Mouse (Mus musculus): ENCODE results near the gene Stac3. TPM values are rescaled to one million over a fixed set of nuclear protein-coding genes. Genes with fewer than 3 reads are reported as not detected.

Gene Stac3
- total RNA-seq (2021): 1 to 10 TPM; 5.0 to 6.4 TPM
- long read RNA-seq, experiment 1: 0 reads
- long read RNA-seq, experiment 2: 0 reads

DNA sequence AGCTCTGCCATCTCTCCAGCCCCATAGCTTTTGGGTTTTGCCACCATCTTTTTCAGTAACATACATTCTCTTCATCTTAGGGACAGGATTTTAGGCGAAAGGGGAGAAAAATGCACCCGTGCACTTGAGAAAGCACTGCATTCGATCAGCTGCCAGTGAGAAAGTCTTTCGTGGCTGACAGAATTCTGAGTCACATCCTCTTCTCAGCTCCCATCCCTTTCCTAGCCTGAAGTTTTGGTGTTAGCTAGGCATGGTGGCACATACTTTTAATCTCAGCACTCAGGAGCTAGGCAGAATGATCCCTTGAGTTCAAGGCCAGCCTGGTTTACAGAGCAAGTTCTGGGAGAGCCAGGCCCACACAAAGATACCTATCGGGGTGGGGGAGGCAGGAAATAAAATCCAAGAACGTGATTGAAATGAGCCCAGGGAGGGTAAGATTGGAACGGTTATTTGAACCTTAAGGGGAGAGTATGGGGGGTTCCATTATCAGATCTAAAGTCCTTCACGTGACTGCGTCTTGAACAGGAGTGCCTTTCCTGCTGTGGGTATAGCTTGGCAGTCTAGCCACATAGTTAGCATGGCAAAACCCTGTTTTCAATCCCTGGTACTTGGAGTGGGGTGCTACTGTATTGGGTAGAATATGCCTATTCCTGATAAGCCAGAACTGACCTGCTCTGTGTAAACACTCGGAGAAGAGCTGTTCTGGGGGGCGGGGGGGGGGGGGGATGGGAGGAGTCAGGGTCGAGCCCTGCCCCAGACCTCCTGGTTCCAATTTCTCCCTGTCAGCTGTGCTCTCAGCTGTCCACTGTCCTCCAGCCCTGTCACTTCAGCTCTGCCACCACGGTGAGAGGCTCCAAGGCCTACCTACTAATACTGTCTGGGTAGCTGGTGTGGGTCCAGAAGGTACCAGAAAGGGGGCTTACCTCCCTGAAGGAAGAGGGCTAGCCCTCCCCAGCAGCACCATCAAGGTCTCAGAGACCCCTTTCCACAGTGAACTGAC, at the start of gene Stac3:
TSS of gene Stac3 (plus strand) at position 793 of the 1,000 bp plus-strand sequence.
- no peak for DNase-seq (ENCODE audit: low spot score in 2 of 2)

DNA sequence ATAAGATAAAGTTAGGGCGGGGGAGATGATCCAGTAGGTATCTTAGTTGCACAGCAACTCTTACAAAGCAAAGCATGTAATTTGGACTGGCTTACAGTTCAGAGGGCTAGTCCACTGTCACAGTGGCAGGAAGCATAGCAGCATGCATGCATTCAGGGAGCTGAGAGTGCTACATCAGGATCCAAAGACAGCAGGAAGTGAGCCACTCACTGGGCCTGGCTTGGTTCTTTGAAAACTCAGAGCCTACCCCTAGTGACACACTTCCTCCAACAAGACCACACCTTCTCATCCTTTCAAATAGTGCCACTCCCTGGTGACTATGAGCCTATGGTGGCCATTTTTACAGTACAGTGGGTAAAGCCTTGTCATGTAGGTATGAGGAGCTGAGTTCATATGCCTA, 47.8 kb upstream of the Stac3 start:
- no peak for DNase-seq (ENCODE audit: low spot score in 2 of 2)

DNA sequence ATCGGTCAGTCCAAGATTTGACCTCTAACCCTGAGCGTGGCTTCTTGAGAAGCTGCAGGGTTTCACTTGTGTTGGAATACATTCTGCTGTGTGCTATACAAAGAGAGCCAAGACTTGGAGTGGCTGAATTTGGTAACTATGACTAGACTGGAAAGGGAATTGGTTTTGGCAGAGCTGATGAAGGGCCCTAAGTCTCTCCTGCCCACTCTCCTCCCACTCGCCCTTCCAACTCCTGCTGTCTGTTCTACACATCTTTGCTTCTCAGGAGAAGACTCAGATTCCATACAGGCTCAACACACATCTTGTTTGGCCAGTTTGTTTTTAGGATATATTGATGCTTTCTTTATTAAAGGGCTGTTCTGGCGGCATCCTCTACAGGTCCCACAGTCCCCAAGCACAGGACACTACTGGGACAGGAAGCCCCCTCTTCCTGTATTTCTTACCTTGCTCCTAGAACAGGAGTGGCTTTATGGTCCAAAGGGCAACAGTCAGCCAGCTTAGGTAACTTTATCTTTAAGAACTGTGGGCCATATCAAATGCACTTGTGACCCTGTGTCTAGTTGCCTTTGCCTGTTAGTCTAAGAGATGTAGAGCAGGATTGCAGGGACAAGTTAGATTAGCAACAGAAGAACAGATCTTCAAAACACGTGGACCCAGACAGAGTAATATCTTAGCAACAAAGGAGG, 38.9 kb upstream of the Stac3 start:
- no peak for DNase-seq (ENCODE audit: low spot score in 2 of 2)

DNA sequence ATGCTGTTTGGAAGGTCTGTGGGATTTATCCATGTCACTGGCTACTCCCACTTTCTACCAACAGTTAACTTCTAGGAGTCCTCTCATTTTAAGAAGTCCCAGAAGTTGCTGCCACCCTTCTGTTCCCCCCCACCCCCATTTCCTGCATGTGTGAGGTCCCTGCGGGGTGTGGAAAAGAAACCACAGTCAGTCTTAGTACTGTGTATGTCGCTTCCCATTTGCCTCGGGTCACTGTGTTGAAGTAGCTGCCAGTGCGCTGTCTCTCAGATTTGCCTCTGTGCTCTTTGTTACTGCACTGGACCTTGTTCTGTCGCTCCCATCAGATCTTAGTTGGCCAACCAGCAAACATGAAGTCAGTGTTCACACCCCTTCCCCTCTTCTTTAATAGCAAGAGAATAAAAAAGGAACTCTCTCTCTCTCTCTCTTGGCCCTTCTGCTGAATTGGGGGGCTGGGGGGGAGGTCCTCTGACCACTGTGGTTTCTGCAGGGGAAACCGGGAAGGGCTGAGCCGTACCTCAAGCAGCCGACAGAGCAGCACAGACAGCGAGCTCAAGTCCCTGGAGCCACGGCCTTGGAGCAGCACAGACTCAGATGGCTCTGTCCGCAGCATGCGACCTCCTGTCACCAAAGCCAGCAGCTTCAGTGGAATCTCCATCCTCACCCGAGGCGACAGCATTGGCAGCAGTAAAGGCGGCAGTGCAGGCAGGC, 30.1 kb upstream of the Stac3 start:
- no peak for DNase-seq (ENCODE audit: low spot score in 2 of 2)

DNA sequence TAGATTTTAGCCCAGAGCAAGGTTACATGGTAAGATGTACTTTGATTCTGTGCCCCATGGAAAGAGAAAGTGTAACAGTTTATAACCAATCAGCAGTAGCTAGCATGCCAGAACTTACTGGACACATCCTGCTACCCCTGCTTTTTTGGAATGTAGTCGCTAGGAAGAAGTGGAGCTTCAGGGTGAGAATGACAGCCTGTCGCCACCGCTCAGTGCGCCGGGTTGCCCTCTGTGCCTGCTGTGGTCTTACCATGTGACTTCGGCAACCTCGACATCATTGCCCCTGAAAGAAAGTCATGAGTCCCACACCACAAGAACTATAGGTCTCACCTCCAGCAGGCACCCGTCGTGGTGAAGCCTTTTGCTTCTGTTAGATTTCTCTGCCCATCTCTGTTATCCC, 28.8 kb upstream of the Stac3 start:
- DNase-seq (ENCODE audit: low spot score in 2 of 2): no peak

DNA sequence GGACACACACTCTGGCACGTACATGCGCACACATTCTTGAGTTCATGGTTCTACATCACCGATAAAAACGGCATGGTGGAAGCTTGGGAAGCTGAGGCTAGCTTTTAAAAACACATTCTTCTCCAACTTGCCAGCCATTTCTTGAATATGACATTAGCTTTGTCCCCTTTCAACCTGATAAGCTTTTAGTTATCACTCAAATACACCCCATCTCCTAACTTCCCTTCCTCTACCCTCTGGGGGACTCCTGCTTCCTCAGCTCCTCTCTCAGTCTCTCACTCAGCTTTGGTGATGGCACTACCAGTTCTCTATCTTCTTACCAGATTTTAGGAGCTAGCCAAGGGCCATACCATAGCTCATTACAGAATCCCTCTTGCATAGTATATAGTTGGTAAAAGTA, 26.3 kb upstream of the Stac3 start:
- no peak for DNase-seq (ENCODE audit: low spot score in 2 of 2)

DNA sequence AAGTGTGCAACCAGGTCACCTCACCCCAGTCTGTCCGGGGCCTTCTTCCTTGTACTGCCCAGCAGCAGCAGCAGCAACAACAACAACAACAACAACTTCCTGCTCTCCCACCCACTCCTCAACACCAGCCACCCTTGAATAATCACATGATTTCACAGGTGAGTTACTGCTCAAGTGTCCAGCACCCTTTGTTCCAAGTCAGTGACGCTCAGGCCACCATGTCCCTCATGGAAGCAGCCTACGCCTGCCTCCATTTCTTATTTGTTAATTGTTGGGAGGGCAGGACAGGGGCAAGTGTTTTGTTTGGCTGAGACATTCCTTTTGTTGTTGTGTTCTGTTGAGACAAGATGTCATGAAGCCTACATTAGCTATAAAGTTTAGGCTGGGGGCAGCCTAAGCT, 24.9 kb upstream of the Stac3 start:
- no peak for DNase-seq (ENCODE audit: low spot score in 2 of 2)

DNA sequence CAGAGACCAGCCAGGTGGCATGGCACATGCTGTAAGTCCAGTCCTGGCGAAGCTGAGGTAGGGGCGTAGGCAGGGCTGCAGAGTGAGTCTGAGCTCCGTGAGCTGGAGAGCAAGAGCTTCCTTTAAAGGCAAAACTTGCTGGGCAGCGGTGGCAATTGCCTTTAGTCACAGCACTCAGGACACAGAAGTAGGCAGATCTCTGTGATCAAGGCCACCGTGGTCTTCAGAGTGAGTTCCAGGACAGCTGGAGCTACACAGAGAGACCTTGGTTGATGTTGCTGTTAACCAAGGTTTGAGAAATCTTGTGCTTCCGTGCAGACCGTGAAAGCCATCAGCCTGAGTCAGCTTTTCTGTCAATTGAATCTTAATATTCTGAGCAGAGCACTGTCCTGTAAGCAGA, 24.2 kb upstream of the Stac3 start:
- no peak for DNase-seq (ENCODE audit: low spot score in 2 of 2)

DNA sequence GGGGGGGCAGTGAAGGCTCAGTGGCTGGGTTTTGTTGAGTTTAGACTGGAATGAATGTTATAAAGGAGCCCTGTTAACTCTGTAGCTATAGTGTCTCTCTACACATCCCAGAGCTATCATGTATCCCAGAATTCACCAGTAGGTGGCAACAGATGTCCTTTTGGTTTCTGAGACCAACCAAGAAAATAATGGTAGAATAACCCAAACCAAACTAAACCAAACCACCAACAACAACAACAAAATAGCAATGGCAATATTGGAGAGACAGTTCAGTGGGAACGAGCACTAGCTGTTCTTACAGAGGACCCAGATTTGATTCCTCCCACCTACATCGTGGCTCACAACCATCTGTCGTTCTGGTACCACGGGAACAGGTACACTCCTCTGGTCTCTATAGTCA, 22.4 kb upstream of the Stac3 start:
- peak in 1 of 2 experiments; percentile 44 for DNase-seq (ENCODE audit: low spot score in 2 of 2)

DNA sequence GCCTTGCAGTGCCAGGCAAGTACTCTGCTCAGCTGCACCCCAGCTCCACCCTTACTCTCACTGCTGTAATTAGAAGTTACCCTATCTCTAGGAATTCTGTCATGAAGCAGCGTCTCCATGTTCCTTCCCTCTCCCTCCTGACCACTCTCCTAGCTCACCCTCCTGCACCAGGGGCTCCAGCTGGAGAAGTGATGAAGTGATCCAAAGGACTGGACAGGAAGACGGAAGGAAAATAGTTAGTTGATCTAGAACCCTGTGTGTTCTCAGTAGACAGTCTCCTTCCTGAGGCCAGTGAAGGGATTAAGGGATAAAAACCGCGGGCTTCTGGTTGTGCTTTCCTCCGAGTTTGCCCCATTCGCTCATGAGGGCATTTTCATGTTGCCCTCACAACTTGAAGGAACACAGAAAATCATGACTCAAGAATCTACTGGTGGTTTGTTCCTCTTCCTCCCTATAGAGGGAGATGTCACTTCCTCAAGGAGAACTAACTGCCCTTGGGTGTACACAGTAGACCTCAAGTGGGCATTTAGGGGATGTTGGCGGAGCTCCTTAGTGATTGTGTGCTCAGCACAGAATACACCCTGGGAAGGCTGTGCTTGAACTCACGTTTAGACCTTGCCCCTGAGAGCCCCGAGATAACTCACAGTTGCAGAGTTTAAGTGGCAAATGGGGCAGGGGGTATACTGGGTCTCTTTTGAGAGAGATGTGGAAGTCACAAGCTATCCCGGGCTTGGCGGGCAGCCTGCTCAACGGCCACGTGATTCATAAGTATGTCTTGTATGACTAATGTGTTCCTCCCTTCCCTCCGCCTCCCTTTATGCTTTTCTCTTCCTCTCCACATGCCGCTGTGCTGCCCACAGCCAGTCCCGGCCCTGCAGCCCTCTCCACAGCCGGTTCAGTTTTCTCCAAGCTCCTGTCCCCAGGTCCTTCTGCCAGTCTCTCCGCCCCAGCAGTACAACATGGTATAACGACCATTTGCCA, 20.4 kb upstream of the Stac3 start:
- DNase-seq (ENCODE audit: low spot score in 2 of 2): peak in 1 of 2 experiments; percentile 42

DNA sequence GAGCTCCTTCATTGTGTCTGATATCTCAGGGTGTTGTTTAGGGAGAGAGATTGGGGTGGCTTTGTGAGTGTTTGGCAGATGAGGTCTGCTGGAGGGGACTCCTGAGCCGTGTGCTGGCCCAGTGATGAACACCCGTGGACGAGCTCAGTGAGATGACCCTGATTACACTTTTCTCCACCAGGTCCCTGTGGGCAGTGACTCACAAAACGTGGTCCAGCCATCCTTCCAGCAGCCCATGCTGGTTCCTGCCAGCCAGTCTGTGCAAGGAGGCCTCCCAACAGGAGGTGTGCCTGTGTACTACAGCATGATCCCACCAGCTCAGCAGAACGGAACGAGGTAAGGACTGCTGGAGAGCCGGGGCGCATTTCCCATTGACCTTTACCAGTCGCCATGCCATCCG, 16.3 kb upstream of the Stac3 start:
- DNase-seq (ENCODE audit: low spot score in 2 of 2): no peak

DNA sequence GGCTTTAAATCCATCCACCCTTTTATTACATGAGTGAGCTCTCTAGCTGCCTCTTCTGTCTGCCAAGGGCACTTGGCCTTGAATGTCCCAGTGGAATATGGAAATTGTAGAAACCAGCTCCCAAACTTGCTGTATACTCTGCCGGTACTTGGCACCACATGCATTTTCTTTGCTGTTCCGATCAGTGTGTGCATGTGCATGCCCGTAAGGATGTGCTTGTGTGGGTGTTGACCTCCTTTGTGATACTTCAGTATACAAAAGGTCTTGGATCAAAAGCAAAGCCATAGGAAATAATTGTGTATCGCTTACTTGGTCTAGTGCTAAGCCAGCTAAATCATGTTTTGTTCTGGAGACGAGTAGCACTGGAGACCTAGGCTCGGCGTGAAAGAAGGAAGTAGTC, 12.6 kb upstream of the Stac3 start:
- DNase-seq (ENCODE audit: low spot score in 2 of 2): no peak

DNA sequence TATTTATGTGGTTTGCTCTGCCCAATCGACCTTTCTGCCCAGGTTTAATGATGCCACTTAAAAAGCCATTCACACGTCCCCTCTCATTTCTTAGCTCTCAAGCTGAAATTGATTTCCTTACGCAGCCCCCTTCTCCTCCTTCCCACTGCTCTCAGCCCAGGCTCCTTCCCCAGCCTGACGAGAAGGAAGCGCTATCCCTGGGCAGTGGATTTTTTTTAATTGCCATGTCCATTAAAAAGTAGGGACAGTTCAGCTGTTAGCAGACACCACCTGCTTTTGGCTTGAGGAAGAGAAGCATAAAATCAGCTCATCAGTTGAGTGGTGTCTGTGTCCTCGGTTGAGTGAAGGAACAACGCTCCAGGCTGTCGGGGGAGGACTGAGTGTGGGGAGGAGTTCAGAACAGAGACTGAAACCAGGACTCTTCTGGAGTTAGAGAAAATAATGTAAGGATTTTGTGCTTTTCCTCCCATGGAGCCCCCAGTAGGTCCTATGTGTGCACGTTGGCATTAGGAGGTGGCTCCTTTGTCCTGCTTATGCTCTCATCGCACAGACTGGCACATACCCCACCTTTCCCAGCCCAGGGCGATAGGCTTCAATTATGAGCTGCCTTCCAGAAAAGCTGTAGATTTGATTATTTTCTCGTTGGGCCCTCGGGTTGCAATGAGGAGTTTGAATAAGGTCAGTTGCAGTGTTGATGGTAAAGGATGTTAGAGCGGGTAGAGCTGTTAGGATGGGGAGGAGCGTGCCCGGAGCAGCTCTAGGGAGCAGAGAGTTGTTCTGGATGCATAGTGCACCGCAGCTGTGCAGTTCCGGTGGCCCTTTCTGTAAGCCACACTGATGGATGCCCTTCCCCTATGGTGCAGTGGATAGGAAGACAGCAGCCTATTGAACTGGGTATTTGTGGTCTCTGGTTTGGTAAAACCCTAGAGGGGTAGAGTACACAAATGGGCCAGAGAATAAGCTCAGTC, 11.0 kb upstream of the Stac3 start:
- DNase-seq (ENCODE audit: low spot score in 2 of 2): no peak

DNA sequence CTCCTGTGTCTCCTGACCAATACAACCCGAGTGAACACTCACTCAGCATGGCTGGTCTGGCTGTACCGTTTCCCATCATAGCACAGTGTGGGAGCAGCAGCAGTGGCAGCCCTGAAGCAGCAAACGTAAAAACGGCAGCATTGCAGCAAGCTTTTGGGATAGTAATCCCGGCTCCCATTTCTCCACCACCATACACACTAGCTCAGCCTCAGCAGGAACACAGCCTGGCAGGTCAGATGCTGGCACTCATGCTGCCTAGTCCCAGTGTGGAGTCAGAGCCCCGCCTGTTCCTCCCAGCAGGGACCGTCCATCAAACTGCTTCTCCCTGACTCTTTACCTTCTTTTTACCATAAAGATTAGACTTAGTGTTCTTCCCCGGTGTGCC, 10.4 kb upstream of the Stac3 start:
- DNase-seq (ENCODE audit: low spot score in 2 of 2): no peak

DNA sequence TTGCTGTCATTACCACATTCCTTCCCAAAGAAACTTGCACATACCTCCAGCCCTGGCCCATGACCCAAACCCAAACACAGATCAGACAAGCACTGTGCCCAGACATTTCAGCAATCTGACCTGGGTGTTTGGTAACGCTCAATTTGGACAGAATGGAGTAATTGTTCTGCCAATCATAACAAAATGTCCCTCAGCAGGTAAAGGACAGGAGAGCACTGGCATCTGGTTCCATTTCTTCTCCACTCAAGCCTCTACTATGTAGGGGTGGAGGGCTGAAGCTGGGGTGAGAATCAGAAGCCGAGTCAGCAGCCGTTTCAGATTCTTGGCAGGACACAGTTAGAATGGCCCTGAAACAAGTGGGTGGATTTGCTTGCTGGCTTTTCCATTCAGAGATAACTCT, 9.4 kb upstream of the Stac3 start:
- DNase-seq (ENCODE audit: low spot score in 2 of 2): no peak

DNA sequence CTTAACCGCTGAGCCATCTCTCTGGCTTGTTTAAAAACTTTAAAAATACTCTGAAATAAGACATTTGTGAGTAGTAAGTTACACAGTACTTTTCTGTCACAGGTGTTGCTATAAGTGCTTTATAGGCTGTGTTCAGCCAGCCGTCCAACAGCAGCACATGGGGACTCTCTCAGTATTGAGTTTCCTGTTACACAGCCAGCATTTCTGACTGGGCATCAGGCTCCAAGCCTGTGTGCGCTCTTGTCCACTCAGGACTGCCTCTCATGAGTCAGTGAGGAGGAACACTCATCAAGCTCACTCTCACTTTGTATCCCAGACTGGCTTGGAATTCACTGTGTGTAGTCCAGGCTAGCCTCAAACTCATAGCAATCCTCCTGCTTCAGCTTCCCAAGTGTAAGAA, 5.3 kb upstream of the Stac3 start:
- no peak for DNase-seq (ENCODE audit: low spot score in 2 of 2)

DNA sequence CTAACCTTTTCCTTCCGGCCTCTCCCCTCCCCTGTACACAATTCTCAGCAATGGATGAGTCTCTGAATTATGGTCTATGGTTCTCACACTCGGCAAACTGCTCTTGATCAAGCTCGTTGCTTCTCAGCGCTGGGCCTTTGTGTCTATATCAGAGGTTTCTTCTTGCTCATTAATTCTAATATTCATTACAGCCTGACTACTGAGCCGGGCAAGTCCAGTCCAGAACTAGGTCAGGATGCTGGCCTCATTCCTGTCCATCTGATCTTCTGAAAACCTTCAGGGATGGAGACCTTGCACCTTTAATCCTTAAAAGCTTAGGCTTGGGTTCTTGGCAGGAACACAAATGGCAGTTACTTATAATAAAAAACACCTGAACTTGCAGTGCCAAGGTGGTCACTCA, 2.0 kb upstream of the Stac3 start:
- DNase-seq (ENCODE audit: low spot score in 2 of 2): no peak

DNA sequence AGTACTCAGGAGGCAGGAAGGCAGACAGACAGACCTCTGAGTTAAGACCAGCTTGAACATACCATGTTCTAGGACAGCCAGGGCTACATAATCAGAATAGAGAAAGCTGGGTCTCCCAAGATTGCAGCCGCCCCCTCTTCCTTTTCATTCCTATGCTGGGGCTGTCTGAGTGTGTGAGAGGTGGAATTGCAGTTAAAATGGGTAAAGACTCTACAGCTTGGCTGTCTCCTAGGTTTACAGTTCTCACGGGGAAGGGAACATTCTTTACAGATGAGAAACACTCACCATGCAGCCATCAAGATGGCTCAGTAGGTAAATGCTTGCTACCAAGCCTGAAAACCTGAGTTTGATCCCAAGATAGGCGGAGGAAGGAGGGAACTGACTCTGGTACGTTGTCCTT, 1.4 kb upstream of the Stac3 start:
- no peak for DNase-seq (ENCODE audit: low spot score in 2 of 2)

DNA sequence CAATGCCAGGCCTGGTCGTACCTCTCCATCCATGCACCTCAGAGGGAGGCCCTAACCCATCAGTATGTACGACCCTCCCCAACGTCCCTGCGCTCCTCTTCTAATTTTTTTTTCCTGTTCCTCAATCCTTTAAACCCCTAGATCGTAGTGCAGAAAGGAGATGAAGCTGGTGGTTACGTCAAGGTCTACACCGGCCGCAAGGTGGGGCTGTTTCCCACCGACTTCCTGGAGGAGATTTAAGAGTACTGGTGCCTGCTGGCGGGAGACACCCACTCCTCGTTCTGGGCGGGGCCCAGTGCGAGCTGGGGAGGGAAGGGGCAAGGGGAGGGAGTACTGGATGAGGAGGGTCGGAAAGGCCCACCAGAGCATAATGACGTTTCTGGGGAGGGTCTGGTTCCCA, 6.8 kb downstream of the Stac3 start:
- DNase-seq (ENCODE audit: low spot score in 2 of 2): peak; percentile 78 to 81

Measured in layer of hippocampus, postnatal 14 days (tissue).